Mouse (Mus musculus) left cerebral cortex, adult 8-10 months (tissue): ENCODE data around the gene Ly6g6e. TPM values are rescaled to one million over a fixed set of nuclear protein-coding genes. Genes with fewer than 3 reads are reported as not detected.

Experiments
- DNase-seq, 2 experiments: peaks; one replicate each; pipeline ENCODE4 v3.0.0; 2022; ENCODE audit warnings: low spot score in 2 of 2
- total RNA-seq, 4 experiments: library from RNA; stranded (reverse); gene quantifications; 2 replicates each; pipeline ENCODE4 v1.2.4; 2022

Ly6g6e gene
- total RNA-seq, 4 experiments from 2014 or later = 3.7 to 4.9 (median 4.0) TPM

DNA sequence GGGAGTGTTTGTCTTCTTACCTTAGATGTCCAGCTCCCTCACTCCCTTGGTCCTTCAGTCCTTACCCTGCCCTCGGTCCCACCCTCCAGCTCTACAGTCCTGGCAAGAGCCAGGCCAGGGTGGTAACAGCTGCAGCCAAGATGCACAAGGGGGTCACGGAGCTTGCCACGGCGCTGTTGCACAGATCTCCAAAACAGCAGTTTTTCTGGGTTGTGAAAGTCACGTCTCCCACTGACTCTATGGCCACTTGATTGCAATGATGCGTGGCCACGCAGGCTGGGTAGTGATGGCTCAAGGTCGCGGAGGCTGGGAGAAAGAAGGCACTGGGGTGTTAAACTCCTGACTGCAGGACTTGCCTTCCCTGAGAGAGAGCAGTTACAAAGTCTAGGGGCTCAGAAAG is 5.2 kb upstream of the Ly6g6e start:
- DNase-seq = no peak

DNA sequence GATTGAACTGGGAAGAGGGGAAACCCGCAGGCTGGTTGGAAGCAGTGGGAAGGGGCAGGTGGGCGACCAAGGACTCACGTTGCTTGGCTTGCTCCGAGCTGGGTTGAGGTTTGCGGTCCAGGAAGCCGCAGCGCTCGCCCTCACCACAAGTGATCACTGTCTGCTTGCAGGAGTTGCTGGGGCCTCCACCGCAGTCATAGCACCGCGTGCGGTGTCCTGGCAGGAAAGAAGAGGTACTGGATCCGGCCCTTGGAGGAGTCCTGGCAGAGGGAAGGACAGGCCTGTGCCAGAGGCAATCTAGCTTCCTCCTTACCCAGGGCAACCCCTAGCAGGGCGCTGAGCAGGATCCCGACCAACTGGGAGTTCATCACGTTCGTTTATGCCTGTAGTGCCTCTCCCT is 2.6 kb upstream of the Ly6g6e start:
- no peak for DNase-seq

DNA sequence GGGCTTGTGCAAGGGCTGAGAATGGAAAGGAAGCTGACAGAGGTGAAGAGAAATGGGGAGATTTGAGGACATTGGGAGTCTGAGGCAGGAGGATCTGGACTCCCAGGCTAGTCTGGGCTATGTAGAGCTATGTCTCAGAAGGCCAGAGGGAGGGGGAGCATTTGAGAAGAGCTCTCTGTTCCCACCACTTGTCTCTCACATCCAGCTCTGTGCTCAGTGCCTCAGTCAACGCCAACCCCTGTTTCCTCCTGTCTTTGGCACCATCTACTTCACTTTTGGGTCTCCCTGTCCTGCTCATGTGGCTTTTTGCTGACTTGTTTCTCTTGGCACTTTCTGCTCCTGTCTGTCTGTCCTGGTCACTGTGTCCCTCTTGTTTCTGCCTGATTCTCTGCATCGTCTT is 583 bp downstream of the Ly6g6e start:
- DNase-seq = no peak

DNA sequence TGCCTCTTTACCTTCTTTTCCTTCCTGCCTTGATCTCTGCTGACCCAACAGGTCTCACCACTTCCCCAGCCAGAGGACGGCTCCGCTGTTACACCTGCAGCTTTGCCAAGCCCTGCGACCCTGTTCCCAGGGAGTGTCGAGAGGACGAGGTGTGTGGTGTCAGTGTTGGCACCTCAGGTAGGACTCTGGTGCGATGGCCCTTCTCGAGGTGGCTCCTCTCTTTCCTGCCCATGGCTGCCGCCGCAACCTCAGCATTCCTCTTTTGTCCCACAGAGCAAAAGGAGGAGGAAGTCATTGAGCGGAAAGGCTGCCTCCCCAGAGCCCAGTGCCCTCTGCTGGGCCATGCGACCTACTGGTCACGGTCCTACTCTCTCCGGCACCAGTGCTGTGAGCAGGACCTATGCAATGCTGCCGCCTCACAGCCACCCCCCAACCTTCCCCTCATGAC is 1.1 kb downstream of the Ly6g6e start, which contains the start of gene Ly6g6d:
Gene Ly6g6d (minus strand): TSS at position 280 of the 448 bp plus-strand sequence.
- DNase-seq = no peak

DNA sequence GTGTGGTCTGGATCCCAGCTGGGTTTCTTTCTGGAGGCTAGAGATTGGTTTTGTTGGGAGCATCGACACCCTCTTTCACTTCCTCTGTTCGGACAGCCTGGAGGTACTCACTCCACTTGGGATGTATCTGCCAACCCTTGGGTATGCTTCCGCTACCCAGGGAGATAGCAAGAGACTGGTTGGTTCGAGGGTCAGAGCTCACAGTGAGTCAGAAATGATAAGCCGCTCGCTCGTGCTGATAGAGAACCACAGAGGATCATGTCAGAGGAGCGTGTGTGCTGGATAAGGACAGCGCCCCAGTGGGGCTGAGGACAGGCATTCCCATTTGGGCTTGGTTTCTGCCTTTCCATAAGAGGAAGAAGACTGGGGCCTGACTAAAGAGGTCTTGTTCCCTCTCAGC is 3.1 kb downstream of the Ly6g6e start:
- DNase-seq = no peak

DNA sequence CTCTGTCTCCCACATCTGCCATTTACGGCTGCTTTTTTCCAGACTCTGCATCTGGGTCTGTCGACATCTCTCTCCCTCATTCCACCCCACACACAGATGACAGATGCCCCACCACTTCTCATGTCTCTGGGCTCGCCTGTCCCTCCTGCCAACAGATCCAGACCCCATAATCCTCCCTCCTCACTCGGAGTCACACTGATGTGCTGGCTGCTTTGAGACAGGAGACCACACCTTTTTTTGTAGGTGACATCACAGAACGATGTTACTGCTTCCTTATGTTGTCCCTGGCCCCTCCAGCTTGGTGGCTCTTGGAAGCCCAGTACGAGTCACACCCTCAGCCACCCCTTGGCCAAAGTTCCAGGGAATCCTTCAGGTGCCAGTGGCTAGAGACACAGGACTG is 3.5 kb downstream of the Ly6g6e start:
- no peak for DNase-seq

DNA sequence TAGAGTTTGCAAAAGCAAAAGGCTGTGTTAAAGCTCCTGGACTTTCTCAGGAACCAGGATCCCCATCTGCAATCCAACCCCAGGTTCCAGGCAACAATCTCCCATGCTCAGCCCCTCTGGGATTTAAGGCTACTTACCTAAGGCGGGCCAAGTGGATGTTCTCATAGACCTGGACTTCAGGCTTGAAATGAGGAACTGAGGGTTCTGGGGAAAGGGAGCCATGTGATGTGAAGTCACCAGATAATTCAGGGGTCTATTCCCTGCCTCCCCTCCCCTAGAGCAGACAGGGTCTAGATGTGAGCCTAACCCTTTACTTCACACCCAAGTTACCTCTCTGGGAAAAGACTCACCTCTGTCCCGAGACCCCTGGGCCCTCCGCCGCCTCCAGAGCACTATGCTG is 4.0 kb downstream of the Ly6g6e start:
- DNase-seq = no peak

DNA sequence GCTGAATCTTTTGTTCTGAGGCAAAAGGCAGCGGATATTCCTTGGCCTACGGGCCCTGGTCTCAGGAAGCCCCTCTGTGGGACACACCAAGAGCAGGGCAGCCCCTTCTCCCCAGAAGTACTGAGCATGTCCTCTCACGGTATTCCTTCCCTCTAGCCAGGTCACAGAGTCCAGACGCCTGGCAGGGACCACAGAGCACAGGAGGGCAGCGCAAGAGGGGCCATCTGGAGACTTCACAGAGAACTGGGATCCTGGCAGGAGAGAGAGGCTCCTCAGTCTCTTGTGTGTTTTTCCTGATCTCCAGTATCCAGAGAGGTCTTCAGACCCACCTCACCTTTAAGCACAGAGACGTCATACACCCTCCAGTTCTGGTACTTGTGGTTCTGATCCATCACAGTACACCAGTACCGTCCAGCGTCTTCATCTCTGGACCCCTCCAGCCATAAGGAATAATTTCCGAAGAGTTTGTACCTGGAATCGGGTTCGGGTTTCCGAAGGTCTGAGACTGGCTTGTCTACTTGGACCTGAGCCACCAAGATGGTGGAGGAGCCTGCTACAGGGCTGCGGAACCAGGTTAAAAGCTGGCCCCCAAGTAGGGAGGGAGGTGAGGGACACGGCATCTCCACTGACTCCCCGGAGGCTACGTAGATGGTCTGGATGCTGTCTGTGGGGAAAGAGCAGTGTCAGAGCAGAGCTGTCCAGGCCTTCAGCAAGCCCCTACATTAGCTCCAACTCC is 6.3 kb downstream of the Ly6g6e start:
- DNase-seq = no peak

DNA sequence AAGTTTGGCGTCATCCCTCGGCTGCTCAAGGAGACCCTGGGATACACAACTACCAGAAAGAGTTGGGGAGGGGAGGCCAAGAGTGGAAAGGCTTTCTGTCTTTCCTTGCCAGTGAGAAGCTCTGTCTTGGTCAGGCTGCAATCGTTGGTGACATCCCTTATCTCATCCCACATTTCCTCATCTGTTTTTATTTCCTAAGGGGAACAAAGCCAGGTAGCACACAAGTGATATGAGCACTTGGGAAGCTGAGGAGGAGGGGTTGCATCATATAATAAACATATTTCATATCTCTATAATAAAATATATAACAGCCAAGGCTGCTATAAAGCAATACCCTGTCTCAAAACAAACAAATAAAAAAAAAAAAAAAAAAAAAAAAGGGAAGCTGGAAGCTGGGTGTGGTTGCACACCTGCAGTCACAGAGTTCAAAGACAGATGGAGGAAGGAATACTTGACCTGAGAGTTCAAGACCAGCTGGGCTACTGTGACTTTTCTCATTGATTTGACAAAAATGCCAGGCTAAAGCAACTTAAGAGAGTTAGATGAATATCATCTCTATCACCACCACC is 7.3 kb downstream of the Ly6g6e start:
- DNase-seq = no peak

DNA sequence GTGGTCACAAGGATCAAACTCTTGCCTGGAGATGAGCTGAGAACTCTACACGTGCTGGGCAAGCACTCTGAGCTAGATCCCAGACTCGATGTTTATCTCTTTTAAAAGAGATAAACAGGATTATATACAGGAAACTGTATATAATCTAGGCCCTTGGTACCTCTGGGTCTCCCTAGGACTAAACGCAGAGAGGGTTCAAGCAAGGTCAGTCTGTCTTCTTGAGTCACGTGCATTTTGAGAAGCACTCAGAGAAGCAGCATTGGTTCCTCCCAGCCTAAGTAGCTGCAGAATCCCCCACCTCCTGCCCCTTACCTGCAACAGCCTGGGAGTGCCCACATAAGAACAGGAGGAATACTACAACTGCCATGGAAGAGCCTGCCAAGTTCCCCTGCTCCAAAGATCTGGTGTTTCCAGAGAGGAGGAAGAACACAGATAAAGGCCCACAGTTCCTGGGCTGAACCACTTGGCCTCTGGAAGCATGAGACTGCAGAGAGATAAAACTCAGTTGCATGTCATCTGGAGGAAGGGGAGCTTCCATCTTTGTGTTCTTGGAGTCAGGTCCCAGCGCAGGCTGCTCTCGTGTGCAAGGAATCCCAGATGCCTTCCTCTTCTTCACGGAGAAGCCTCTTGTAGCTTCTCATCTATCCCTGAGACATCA is 8.6 kb downstream of the Ly6g6e start, which contains the start of gene Ly6g6f:
Gene Ly6g6f (minus strand): TSS at position 403 of the 658 bp plus-strand sequence.
- no peak for DNase-seq

DNA sequence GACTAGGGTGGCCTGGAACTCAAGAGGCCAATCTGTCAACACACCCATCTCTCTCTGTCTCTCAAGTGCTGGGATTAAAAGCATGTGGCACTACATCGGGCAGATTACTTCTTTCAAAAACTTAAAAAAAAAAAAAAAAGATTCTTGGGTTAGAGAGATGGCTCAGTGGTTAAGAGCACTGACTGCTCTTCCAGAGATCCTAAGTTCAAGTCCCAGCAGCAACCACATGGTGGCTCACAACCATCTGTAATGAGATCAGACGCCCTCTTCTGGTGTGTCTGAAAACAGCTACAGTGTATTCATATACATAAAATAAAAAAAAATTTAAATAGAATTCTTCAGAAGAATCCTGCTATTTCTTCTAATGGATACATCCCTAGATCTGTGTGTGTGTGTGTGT is 11.4 kb downstream of the Ly6g6e start:
- DNase-seq = no peak

DNA sequence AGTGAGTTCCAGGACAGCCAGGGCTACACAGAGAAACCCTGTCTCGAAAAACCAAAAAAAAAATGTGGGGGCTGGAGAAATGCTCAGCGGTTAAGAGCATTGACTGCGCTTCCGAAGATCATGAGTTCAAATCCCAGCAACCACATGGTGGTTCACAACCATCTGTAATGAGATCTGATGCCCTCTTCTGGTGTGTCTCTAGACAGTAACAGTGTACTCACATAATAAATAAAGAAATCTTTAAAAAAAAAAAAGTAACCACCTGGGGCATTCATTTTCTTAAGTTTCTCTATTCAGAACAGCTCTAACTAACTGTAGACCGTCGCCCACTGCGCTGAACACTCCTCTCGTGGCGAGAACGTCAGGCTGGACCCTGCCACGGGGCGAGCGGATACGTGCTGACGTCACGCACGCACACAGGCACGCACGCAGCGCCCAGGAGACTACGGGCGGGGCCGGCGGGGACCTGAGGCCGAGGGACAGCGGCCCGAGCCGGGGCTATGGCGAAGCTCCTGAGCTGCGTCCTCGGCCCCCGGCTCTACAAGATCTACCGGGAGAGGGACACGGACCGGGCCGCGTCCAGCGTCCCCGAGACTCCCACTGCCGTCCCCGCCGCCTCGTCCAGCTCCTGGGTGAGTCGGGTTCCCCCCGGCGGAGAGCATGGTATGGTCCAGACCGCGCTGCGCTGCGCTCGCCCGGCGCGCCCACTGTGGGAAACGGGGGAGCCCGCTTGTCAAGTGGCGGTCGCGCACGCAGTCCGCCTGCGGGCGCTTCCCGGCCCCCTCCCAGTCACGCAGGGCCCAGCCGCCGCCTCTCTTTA is 12.3 kb downstream of the Ly6g6e start, which contains the start of gene Abhd16a:
Gene Abhd16a (plus strand): TSS at position 439 of the 820 bp plus-strand sequence.
- peak; percentile 93 for DNase-seq

DNA sequence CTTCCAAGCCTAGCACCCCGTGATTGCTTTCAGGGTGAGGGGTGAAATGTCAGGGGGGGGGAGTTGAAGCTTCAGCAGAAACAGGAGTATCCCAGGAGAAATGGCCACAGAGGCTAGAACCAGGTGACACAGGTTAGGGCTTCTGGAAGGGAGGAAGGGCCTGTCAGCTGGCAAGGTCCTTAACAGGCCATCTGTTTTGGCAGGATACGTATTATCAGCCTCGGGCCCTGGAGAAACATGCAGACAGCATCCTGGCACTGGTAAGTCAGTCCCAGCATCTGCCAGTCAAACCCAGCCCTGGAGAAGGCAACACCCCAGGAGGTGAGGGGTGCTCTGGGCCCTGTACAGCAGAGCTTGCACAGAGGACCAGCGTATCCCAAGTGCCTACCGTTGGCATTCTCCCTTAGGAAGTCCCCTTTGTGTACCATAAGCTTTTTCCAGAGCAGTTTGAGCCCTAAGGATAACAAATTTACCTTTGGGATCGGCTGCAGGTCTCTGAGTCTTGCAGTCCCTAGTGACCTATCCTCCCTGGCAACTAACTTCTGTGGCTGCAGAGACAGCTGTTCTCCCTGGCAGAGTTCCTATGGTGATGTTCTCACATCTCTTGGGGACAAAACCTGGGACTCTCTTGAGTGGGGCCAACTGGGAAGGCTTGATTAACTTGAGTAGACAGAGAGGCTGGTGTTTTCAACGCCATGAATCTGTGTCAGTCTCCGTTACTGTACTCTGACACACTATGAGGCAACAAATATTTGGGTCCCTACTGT is 13.6 kb downstream of the Ly6g6e start:
- DNase-seq = no peak

DNA sequence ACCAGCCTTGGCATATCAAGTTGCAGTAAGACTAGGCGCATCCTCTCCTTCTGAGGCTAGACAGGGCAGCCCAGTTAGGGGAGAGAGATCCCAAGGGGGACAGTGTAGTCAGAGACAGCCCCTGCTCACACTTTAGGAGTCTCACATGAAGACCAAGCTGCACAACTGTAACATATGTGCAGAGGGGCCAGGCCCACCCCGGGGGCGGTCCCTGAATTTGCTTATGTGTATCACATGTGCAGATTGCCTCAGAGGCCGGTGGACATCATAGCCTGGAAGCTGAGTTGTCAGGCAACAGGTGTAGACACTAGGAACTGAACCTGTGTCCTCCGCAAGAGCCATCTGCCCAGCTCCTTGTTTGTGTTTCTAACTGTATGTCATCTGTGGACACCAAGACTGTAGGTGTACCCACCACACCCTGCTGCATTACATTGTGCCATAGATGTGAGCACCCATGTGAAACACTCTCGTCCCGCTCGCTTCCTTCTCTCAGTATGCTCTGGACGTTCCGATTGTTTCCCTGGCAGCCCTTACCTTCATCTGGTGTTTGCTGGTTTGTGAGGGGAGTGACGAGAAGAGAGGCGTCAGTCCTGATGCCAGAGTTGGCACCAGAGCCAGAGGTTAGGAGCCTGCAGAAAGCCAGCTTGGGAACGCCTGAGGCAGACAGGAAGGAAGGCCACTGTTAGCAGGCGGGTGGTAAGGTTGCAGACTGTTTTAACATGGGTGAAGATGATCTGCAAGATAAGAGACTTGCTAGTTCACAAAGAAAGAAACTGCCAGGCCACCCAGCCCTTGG is 15.9 kb downstream of the Ly6g6e start:
- DNase-seq = no peak

DNA sequence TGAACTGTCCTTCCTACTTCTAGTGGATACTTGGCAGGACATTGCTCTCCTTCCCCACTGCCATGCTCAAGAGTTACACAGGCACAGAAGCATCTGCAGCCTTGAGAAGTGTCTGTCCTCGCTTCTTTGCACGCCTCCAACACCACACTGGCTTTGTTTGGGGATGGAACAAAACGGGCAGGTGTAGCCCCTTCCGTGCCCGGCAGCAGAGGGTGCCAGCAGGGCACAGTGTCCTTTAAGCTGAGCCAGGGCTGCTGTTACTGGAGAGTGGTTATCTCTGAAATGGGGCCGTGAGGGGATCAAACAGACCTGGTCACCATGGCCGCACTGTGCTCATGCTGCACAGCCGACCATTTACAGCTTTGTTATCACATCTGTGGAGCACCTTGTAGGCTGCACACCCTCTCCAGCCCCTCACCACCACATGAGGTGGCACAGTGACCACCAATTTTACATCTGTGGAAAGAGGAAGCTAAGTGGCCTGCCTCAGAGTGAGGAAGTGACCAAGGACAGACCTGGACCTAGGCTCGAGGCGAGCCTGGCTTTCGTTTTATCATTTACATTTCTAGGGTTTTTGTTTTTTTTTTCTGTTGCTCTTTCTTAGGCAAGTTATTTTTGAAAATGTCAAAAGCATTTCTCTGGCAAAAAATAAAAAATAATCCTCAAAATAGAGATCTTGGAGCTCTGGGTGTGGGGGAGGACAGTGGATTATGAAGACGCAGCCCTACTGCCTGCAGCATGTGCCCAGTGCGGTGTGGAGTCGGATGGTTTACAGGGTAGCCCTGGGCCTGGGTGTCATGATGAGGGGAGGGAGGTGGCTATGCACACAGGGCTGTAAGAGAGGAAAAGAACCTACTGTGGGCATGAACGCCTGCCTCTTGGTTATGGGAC is 18.0 kb downstream of the Ly6g6e start:
- DNase-seq = no peak

DNA sequence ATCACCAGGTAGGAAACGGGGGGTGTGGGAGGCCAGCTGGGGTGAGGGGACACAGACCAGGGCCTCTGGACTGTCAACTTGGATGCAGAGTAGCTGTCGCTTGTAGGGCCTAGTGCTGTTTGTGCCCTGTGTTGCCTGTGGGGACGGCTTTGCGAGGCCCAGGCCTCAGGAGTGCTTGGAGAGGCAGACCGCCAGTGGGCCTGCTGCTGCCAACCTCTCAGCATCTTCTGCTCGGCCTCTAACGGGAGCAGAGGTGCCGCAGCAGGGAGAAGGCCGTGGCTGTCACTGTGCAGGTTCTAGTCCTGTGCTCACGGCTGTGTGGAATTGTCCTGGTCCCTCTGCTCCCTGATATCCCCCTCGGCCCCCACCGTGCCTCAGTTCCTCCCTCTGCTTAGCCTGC is 19.9 kb downstream of the Ly6g6e start:
- no peak for DNase-seq

DNA sequence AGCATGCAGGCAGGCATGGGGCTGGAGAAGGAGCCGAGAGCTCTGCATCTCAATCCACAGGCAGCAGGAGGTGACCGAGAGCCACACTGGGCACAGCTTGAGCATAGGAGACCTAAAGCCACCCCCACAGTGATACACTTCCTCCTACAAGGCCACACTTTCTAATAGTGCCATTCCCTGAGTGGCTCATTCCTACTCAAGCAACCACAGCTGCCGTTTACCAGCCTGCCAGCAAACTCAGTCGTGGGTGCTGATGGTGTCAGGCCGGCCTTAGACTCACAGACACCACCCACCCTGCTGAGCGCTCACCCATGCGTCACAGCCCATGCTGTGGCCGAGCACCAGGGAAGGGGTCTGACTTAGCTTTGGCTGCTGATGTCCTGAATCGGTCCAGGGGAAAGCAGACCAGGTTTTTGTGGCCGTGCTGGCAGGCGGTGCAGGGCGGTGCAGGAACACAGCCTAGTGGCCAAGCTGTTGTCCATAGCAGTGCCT is 20.5 kb downstream of the Ly6g6e start:
- DNase-seq = peak in 1 of 2 experiments; percentile 76

DNA sequence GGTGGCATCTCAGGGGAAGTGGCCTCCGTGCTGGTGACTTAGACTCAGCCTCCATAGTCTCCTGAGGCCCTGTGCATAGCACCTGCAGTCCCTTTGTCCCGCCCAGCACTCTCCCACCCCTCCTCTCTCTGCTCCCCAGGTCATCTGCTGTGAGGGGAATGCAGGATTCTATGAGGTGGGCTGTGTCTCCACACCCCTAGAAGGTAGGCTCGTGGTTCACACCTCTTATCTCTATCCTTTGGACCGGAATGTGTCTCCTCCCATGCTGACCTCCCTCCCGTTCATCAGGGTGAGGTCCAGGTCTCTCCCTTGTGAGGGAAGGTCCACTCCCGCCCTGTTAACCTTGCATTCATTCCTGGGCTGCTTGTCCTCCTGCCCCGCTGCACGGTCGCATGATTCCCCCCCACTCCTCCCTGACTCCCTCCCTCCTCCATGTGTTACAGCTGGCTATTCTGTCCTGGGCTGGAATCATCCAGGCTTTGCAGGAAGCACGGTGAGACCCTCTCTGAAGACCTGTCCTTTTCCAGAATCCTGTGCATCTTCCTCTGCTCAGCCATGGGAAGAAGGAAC is 23.6 kb downstream of the Ly6g6e start:
- no peak for DNase-seq
